Mouse (Mus musculus): Measurements from ENCODE around the gene Clasp1. TPM values are rescaled to one million over a fixed set of nuclear protein-coding genes. Genes with fewer than 3 reads are reported as not detected.

Gene Clasp1
- total and polyA plus RNA-seq, 2 experiments from 2014 or later, result 67.3 to 168 TPM

DNA sequence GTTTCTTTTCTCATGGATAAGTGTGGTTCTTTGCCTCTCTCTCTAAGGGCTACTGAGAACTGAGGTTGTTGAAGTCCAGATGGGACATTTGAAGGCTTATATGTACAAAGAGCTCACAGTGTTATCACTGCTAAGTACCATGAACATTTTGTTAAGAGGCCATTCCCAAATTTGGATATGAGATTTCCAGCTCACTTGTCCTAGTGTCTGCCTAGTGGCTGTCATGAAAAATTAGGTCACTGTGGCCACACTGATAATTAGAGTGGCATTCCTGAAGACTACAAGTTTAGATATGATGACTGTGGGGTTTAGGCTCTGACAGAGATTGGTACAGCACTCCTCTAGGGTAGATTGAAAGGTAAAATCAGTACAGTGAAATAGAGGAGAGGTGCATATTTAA, 97.2 kb downstream of the Clasp1 start:
- TF ChIP-seq CTCF (IDR thresholded peaks at IDR 0.05; ENCODE audit: low read depth), result no peak
- Histone ChIP-seq H3K4me2 (ENCODE audit: low read depth) (no peak overlapping the region), H3K4me1 (ENCODE audit: insufficient read depth) (0 out of 2 replicates have a peak, but pooled peaks cover 7% of the 10 kb centered on the region), H3K36me3 (ENCODE audit: insufficient read depth) (no peaks in the 10 kb centered on the region), H3K4me3 (ENCODE audit: low read depth, low read length) (no peak overlapping the region), H3K27ac (ENCODE audit: low read depth, low read length) (no peak overlapping the region), H3K27me3 (ENCODE audit: insufficient read depth, low read length) (no peaks in the 10 kb centered on the region), H3K9me3 (ENCODE audit: low read length) (no peaks in the 10 kb centered on the region), H3K9ac (no peak overlapping the region)
- ATAC-seq (no peak), DNase-seq (no peak)

GRCm38 (mm10) chr1:118492811-118493210, 104.0 kb downstream of the Clasp1 start:
- Histone ChIP-seq H3K4me3 (ENCODE audit: low read depth, low read length) (no peak overlapping the region), H3K27ac (ENCODE audit: low read depth, low read length) (no peak overlapping the region), H3K9me3 (ENCODE audit: low read length) (no peaks in the 10 kb centered on the region), H3K4me1 (ENCODE audit: insufficient read depth) (no peaks in the 10 kb centered on the region), H3K4me2 (ENCODE audit: low read depth) (no peak overlapping the region), H3K27me3 (ENCODE audit: insufficient read depth, low read length) (no peaks in the 10 kb centered on the region), H3K36me3 (ENCODE audit: insufficient read depth) (peaks cover 4% of the 10 kb centered on the region), H3K9ac (no peak overlapping the region)
- peak; percentile 52; the same call in 1 of the 2 replicates for ATAC-seq
- peak; percentile 62 for TF ChIP-seq CTCF (IDR thresholded peaks at IDR 0.05; ENCODE audit: low read depth)
- 83% methylated on average over 3 of the region's 3 CpGs for WGBS
- DNase-seq, result peak; percentile 38

DNA sequence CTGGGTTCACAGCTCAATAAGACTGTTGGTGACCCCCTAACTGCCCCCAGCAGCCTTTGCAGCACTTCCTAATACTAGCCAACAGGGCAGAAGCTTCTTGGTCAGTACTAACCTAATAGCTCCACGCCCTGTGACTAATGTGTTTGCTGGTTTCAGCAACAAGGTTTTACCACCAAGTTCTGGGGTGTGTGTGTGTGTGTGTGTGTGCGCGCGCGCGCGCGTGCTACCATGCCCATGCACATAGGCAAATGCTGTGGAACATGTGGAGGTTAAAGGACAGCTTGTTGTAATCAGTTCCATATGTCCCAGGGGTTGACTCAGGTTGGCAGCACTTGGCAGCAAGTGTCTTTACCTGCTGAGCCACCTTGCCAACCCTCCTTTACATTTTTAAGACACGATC, 105.7 kb downstream of the Clasp1 start:
- H3K27me3 ChIP-seq (ENCODE audit: insufficient read depth, low read length), result no peaks in the 10 kb centered on the region
- ATAC-seq (no peak), DNase-seq (no peak)
- no peak overlapping the region for H3K4me3 ChIP-seq (ENCODE audit: low read depth, low read length)
- no peak overlapping the region for H3K27ac ChIP-seq (ENCODE audit: low read depth, low read length)
- WGBS, result 96% methylated on average over 9 of the region's 9 CpGs
- no peak for TF ChIP-seq CTCF (IDR thresholded peaks at IDR 0.05; ENCODE audit: low read depth)
- H3K9ac ChIP-seq, result no peak overlapping the region
- H3K4me2 ChIP-seq (ENCODE audit: low read depth), result no peak overlapping the region
- H3K36me3 ChIP-seq (ENCODE audit: insufficient read depth), result peaks cover 17% of the 10 kb centered on the region
- no peaks in the 10 kb centered on the region for H3K9me3 ChIP-seq (ENCODE audit: low read length)
- no peaks in the 10 kb centered on the region for H3K4me1 ChIP-seq (ENCODE audit: insufficient read depth)

DNA sequence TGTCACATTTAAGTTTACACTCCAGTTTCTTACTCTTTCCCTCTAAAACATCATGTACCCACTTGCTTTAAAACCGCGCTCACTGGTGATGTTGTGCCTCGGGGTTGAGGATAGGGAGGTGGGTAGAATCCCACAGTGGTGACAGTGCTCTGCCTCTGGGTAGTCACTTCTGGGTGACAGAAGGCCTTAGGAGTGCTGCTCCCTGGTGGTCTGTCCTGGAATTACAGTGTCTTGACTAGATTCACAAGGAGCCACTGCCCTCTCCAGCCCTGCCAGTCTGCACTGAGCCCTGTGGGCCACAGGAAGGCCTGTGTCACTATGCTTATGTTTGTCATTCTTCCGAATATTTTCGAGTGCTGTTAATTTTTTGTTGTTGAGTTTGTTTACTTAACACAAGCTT, 109.5 kb downstream of the Clasp1 start:
- peak; percentile 86 for TF ChIP-seq CTCF (IDR thresholded peaks at IDR 0.05; ENCODE audit: low read depth)
- no peak overlapping the region for H3K4me2 ChIP-seq (ENCODE audit: low read depth)
- no peaks in the 10 kb centered on the region for H3K4me1 ChIP-seq (ENCODE audit: insufficient read depth)
- no peak overlapping the region for H3K4me3 ChIP-seq (ENCODE audit: low read depth, low read length)
- no peaks in the 10 kb centered on the region for H3K9me3 ChIP-seq (ENCODE audit: low read length)
- peak; percentile 81 for DNase-seq
- peak; percentile 80 for ATAC-seq
- H3K9ac ChIP-seq, result no peak overlapping the region
- H3K27me3 ChIP-seq (ENCODE audit: insufficient read depth, low read length), result no peaks in the 10 kb centered on the region
- H3K27ac ChIP-seq (ENCODE audit: low read depth, low read length), result no peak overlapping the region
- H3K36me3 ChIP-seq (ENCODE audit: insufficient read depth), result peaks cover 49% of the 10 kb centered on the region
- WGBS, result 71% methylated on average over 5 of the region's 5 CpGs

GRCm38 (mm10) chr1:118500606-118501005, 111.7 kb downstream of the Clasp1 start:
- DNase-seq, result no peak
- H3K4me2 ChIP-seq (ENCODE audit: low read depth), result no peak overlapping the region
- no peaks in the 10 kb centered on the region for H3K27me3 ChIP-seq (ENCODE audit: insufficient read depth, low read length)
- no peak overlapping the region for H3K4me3 ChIP-seq (ENCODE audit: low read depth, low read length)
- H3K9me3 ChIP-seq (ENCODE audit: low read length), result no peaks in the 10 kb centered on the region
- H3K36me3 ChIP-seq (ENCODE audit: insufficient read depth), result peaks cover 70% of the 10 kb centered on the region
- H3K9ac ChIP-seq, result no peak overlapping the region
- 96% methylated on average over 11 of the region's 11 CpGs for WGBS
- H3K4me1 ChIP-seq (ENCODE audit: insufficient read depth), result no peaks in the 10 kb centered on the region
- TF ChIP-seq CTCF (IDR thresholded peaks at IDR 0.05; ENCODE audit: low read depth), result no peak
- no peak overlapping the region for H3K27ac ChIP-seq (ENCODE audit: low read depth, low read length)
- no peak for ATAC-seq

DNA sequence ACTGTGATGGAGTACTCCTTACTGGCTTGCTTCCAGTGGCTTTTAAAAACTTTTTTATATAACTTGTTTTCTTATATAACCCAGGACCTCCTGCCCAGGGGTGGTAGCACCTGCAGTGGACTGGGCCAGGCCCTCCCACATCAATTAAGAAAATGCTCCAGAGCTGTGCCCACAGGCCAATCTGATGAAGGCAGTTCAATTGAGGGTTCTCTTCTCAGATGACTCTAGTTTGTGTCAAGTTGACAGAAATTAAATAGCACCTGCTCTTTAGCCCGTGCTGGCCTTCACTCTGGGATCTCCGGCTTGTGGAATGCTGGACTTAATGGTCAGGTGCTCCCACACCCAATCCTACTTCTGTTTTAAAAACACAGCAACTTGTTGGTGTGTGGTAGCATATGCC, 112.8 kb downstream of the Clasp1 start:
- Histone ChIP-seq H3K9ac (no peak overlapping the region), H3K27ac (ENCODE audit: low read depth, low read length) (no peak overlapping the region), H3K27me3 (ENCODE audit: insufficient read depth, low read length) (no peaks in the 10 kb centered on the region), H3K9me3 (ENCODE audit: low read length) (no peaks in the 10 kb centered on the region), H3K4me1 (ENCODE audit: insufficient read depth) (no peaks in the 10 kb centered on the region), H3K36me3 (ENCODE audit: insufficient read depth) (peaks cover 81% of the 10 kb centered on the region), H3K4me2 (ENCODE audit: low read depth) (no peak overlapping the region), H3K4me3 (ENCODE audit: low read depth, low read length) (no peak overlapping the region)
- DNase-seq, result no peak
- no peak for ATAC-seq
- WGBS, result 89% methylated on average over 2 of the region's 2 CpGs
- TF ChIP-seq CTCF (IDR thresholded peaks at IDR 0.05; ENCODE audit: low read depth), result no peak

DNA sequence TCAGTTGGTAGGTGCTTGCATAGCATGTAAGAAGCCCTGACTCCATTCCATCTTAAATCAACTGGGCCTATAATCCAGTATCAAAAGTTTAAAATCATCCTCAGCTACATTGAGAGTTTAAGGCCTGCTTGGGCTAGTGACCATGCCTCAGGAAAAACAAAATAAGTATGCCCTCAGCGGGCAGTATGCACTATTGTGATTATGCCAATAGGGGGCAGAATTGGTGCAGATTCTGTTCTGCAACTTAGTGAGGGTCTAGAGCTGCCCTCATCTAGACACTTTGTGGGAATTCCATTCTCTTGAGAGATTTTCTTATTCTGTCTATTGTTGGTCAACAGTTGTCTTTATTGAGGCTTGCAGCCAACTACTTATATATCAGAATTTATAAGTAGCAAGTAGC, 116.9 kb downstream of the Clasp1 start:
- Histone ChIP-seq H3K4me3 (ENCODE audit: low read depth, low read length) (no peak overlapping the region), H3K9ac (no peak overlapping the region), H3K27ac (ENCODE audit: low read depth, low read length) (no peak overlapping the region), H3K9me3 (ENCODE audit: low read length) (no peaks in the 10 kb centered on the region), H3K4me2 (ENCODE audit: low read depth) (no peak overlapping the region), H3K27me3 (ENCODE audit: insufficient read depth, low read length) (no peaks in the 10 kb centered on the region), H3K36me3 (ENCODE audit: insufficient read depth) (peaks cover 92% of the 10 kb centered on the region), H3K4me1 (ENCODE audit: insufficient read depth) (no peaks in the 10 kb centered on the region)
- 0 out of 2 replicates have a peak, but pooled peaks have one; percentile 16 for TF ChIP-seq CTCF (IDR thresholded peaks at IDR 0.05; ENCODE audit: low read depth)
- no peak for ATAC-seq
- DNase-seq, result no peak
- WGBS, result 93% methylated on average over 1 of the region's 1 CpGs

GRCm38 (mm10) chr1:118510996-118511395, 122.1 kb downstream of the Clasp1 start:
- Histone ChIP-seq H3K36me3 (ENCODE audit: insufficient read depth) (peaks cover 85% of the 10 kb centered on the region), H3K4me2 (ENCODE audit: low read depth) (no peak overlapping the region), H3K9ac (no peak overlapping the region), H3K4me3 (ENCODE audit: low read depth, low read length) (no peak overlapping the region), H3K9me3 (ENCODE audit: low read length) (no peaks in the 10 kb centered on the region), H3K27ac (ENCODE audit: low read depth, low read length) (no peak overlapping the region), H3K4me1 (ENCODE audit: insufficient read depth) (no peaks in the 10 kb centered on the region), H3K27me3 (ENCODE audit: insufficient read depth, low read length) (no peaks in the 10 kb centered on the region)
- 91% methylated on average over 3 of the region's 3 CpGs for WGBS
- no peak for DNase-seq
- no peak for ATAC-seq
- no peak for TF ChIP-seq CTCF (IDR thresholded peaks at IDR 0.05; ENCODE audit: low read depth)

Measured in forebrain, postnatal 0 days (tissue).